Mouse (Mus musculus): Measurements from ENCODE around the gene Napb. TPM values are rescaled to one million over a fixed set of nuclear protein-coding genes. Genes with fewer than 3 reads are reported as not detected.

The Napb gene
- polyA plus RNA-seq (2012): 0.17 and 0.19 TPM in 2 replicates

DNA sequence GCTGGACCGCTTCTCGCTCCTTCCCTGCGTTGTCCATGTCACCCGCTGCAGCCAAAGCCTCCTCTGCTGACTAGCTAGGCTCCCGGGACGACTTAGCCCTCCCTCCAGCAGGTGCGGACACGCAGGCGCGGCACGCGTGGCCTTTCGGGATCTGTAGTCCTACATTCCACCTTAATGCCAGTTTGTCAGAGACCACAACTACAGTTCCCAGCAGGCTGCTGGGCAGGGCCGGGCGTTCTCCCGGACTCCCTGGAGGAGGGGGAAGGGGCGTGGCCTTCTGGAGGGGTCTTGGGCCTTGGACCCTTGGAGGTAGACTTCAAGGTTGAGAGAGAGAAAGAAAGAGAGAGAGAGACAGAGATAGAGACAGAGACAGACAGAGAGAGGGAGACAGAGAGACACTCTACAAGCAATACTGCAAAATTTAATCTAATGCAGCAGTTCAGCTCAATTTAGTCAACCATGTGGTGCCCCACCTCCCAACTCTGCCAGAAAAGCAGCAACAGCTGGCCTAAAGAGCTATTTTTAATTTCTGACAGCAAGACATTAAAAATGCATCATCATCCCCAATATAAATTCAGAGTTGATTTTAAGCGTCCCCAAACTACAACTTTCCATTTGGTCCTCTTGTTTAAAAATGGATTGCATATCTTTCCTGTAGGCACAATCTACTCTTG lies at the start of gene Napb:
Gene Napb, minus strand, starts transcription at position 141 of the 674 bp plus-strand sequence.

DNA sequence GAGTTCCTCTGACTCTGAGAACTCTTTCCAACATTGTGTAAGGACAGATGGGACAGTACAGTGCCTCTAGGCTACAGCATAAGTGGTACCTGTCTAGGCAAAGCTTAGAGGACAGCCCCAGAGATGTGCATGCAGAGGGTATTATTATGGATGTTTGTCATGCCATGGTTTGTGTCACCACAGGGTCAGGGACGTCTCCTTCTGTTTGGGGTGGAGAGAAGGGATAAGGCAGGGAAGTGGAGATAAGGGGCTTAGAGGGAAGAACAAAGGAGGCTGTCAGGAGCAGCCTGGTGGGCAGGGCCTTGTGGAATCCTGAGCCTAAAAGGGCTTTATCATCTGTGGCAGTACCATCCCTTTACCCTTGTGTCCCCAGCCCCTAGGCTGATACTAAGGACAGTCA lies 49.4 kb upstream of the Napb start, which contains the start of gene 8030411F24Rik:
Gene 8030411F24Rik, plus strand, starts transcription at position 301 of the 400 bp plus-strand sequence.

DNA sequence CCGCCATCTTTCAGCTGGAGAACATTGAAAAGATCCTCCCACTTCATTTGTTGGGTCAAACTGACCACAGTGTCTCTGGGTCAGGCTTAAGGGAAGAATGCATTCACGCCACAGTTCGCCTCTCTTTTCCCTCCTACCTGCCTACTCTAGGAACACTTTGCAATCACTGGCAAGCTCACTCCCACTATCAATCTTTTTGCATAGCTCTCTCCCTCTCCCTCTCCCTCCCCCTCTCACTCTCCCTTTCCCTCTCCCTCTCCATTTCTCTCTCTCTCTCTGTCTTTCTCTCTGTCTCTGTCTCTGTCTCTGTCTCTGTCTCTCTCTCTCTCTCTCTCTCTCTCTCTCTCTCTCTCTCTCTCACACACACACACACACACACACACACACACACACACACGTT lies 39.1 kb upstream of the Napb start, which contains the start of gene Cst11:
Gene Cst11, minus strand, starts transcription at position 101 of the 400 bp plus-strand sequence.

DNA sequence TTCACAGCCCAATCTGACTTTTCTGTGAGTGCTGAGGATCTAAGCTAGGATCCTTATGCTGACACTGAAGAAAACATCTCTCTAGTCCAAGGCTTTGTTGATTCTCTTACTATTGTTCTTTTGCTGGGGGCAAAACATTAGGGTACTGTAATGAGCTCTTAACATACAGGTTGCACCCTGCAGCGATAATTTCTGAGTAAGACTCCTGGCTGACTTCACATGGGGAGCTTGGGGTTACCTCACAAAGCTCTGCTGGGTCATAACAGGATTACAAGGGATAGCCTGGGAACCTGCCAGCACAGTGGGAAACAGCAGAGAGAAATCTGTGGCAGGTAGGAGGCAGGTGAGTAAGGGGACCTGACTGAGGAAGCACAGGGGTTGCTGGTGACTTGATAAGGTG lies 17.8 kb upstream of the Napb start, which contains the start of gene Cstl1:
Gene Cstl1, plus strand, starts transcription at position 301 of the 400 bp plus-strand sequence.

DNA sequence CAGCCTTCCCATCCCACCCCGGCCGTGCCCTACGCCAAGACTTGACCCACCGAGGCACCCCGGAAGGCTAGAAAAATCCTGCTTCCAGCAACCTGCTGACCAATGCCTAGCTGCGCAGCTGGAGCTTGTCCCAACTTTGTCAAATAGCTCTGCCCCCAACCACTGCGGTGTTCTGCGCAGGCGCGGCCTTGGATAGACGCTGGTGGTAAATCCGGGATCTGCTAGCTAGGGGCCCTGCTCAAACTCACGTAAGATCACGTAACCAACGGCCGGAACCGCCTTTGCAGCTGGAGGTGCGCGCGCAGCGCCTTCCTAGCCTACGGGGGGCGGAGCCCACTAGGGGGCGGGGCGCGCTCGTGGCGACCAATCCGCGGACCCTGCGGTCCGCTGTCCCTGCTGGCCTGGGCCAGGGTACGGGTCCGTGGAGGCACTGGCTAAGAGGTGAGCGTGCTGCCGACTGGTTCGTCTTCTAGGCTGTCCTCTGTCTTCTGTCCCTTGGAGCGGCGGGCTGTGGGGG lies 51.4 kb downstream of the Napb start, which contains the start of gene Gzf1:
Gene Gzf1, plus strand, starts transcription at position 249 of the 517 bp plus-strand sequence.

DNA sequence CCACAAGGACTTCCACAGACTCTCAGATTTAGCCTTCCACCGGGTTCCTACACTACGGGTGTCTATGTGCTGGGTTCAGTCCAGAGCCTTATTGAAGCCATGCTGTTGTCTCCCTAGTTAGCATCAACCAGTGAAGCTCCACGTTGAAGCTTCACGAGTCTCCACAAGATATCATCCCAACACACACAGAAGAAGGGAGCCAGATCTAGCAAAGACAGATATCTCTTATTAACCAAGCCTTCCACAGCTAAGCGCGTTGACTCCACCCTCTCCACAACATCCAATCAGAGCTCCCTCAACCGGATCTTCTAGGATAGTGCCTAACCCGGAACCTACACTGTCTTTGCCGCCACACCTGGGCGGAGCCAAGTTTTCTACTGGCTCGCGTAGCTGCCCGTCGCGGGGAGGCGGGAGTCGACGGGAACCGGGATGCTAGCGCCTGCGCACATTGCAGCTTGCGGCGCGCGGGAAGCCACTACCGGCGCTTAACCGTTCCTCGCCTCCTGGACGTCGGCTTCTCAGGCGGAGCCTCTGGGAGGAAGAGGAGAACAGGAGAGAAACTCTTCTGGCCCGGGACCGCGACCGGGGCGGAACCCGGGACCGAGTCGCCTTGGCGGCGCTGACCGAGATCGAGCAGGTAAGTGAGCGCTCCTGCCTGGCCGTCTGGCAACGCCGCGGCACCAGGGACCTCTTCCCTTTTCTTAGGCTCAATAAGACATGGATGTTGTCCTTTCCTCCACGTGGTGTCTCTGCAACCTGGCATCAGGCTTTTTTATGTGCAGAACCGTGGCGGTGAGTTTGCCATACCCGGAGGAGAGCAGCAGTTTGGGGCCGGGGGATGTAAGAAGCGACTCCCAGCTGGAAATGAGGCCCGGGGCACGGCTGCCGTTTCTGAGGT lies 59.8 kb downstream of the Napb start, which contains the start of gene Nxt1:
Gene Nxt1, plus strand, starts transcription at position 403 of the 898 bp plus-strand sequence.

Other genes with a start within 250 kb of the Napb start
- 35.0 and 49.1 TPM in 2 replicates for gene Nxt1, start 59.9 kb downstream of the Napb start, polyA plus RNA-seq (2012)
- 11.8 and 12.8 TPM in 2 replicates for gene Gzf1, start 51.4 kb downstream of the Napb start, polyA plus RNA-seq (2012)
- gene Cstl1, start 17.9 kb upstream of the Napb start, polyA plus RNA-seq (2012): not detected in 2 replicates
- not detected in 2 replicates for gene Cst11, start 39.0 kb upstream of the Napb start, polyA plus RNA-seq (2012)
- gene 8030411F24Rik, start 49.5 kb upstream of the Napb start, polyA plus RNA-seq (2012): not detected in 2 replicates
- gene Cst12, start 56.9 kb upstream of the Napb start, polyA plus RNA-seq (2012): not detected in 2 replicates
- gene Cst8, start 66.3 kb upstream of the Napb start, polyA plus RNA-seq (2012): not detected in 2 replicates
- gene Cst13, start 87.6 kb upstream of the Napb start, polyA plus RNA-seq (2012): not detected in 2 replicates
- not detected in 2 replicates for gene Cst9, start 102.7 kb upstream of the Napb start, polyA plus RNA-seq (2012)
- not detected in 2 replicates for gene 9230104L09Rik, start 132.6 kb upstream of the Napb start, polyA plus RNA-seq (2012)
- gene Cst3, start 143.2 kb upstream of the Napb start, polyA plus RNA-seq (2012): 971 and 1,101 TPM in 2 replicates